Comparison of ENCODE assay signal across 27 mouse cellular contexts in the genomic region with DNA sequence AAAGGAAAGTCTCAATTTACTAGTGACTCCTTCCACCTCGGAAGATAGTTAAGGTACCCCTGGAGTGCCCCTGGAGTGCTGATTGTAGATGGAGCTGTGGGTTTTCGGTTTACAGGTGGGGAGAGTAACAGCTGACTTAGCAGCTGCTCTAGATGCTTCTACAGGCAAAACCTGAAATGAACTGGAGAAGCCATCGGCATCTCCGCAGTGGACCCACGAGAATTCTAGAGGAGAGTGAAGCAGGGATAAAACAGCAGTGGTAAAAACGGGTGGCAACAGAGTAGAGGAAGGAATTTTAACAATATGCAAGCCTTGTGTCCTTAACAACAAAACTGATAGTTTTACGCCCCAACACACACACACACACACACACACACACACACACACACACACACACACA.
DNase-seq lines count a peak whose midpoint lies in the region; ATAC-seq and TF ChIP-seq lines count a peak whose summit lies in the region.
"Had no signal": no experiment of that assay in that cellular context is flagged by ENCODE, and none has a peak within 500 bp of the region (broad histone marks: within the 10 kb centered on the region; RNA-seq: fewer than 3 reads in every experiment).

No protein-coding gene starts in this region.

- ATAC-seq in frontal cortex, adult (ENCODE audit: low TSS enrichment): peak; percentile 81
- ATAC-seq in hindbrain, postnatal 0 days: no peak
- ATAC-seq: activated CD4-positive, CD25-positive, alpha-beta regulatory T cell, adult 4 months had no signal

- H3K36me3 ChIP-seq in hindbrain, postnatal 0 days (ENCODE audit: insufficient read depth, low read length): no peaks in the 10 kb centered on the region
- H3K36me3 ChIP-seq: embryonic facial prominence, embryonic 10.5 days; embryonic facial prominence, embryonic 13.5 days; forebrain, embryonic 12.5 days; forebrain, embryonic 15.5 days; heart, embryonic 13.5 days had no signal

- H3K4me1 ChIP-seq in hindbrain, postnatal 0 days (ENCODE audit: insufficient read depth, low read length): no peaks in the 10 kb centered on the region
- H3K4me1 ChIP-seq: embryonic facial prominence, embryonic 13.5 days; forebrain, embryonic 12.5 days had no signal

- H3K9me3 ChIP-seq in hindbrain, postnatal 0 days (ENCODE audit: low read length): no peaks in the 10 kb centered on the region
- H3K9me3 ChIP-seq: embryonic facial prominence, embryonic 10.5 days; embryonic facial prominence, embryonic 13.5 days; forebrain, embryonic 12.5 days; forebrain, embryonic 15.5 days; heart, embryonic 13.5 days had no signal

- H3K4me3 ChIP-seq in left cerebral cortex, adult 2 months: peak overlapping the region; percentile 38
- H3K4me3 ChIP-seq in hindbrain, postnatal 0 days (ENCODE audit: low read length): no peak overlapping the region
- H3K4me3 ChIP-seq: embryonic facial prominence, embryonic 10.5 days; embryonic facial prominence, embryonic 13.5 days; erythroblast, embryonic 14.5 days; forebrain, embryonic 12.5 days; forebrain, embryonic 15.5 days; heart, embryonic 13.5 days had no signal

- 71% methylated on average over 7 of the region's 7 CpGs for WGBS in hindbrain, postnatal 0 days

- H3K27ac ChIP-seq in left cerebral cortex, adult 2 months: peak overlapping the region; percentile 11; the same call in 1 of the 2 replicates
- no peak overlapping the region for H3K27ac ChIP-seq in hindbrain, postnatal 0 days
- H3K27ac ChIP-seq: embryonic facial prominence, embryonic 10.5 days; embryonic facial prominence, embryonic 13.5 days; forebrain, embryonic 12.5 days; forebrain, embryonic 15.5 days; heart, embryonic 13.5 days; hindbrain, embryonic 14.5 days had no signal

- intact Hi-C loops in left cerebral cortex, adult 2 months (cut with DNase I): no loop called here
- intact Hi-C loops in left cerebral cortex, postnatal 10 days (cut with DNase I): loop anchor here (5.0 kb wide), 1 partner anchor 235 kb away; no protein-coding TSS in a partner anchor

- no peak overlapping the region for H3K4me2 ChIP-seq in hindbrain, postnatal 0 days (ENCODE audit: low read depth, low read length)
- H3K4me2 ChIP-seq: embryonic facial prominence, embryonic 13.5 days; forebrain, embryonic 12.5 days; forebrain, embryonic 15.5 days; heart, embryonic 13.5 days; hindbrain, embryonic 14.5 days had no signal

- H3K9ac ChIP-seq in hindbrain, postnatal 0 days (replicated peaks; ENCODE audit: low read length): no peak overlapping the region
- H3K9ac ChIP-seq: embryonic facial prominence, embryonic 13.5 days; forebrain, embryonic 12.5 days; forebrain, embryonic 15.5 days; heart, embryonic 13.5 days; hindbrain, embryonic 14.5 days had no signal

- DNase-seq in frontal cortex, postnatal 25 days (ENCODE audit: low spot score in 2 of 2): no peak
- DNase-seq in left cerebral cortex, adult 2 months (ENCODE audit: extremely low spot score in 1 of 2, low spot score in 2 of 2): peak in 1 of 2 experiments; percentile 13
- no peak for DNase-seq in left cerebral cortex, postnatal 10 days (ENCODE audit: extremely low spot score in 1 of 2, low spot score in 2 of 2)
- DNase-seq in right cerebral cortex, adult 2 months (ENCODE audit: low spot score in 2 of 2): peak; percentile 17 to 19
- no peak for DNase-seq in right cerebral cortex, adult 18-20 months
- DNase-seq in brain, adult 2 months (ENCODE audit: low read depth, low spot score): peak; percentile 19
- no peak for DNase-seq in hindbrain, postnatal 0 days (ENCODE audit: low spot score)
- DNase-seq: adrenal gland, adult 8-10 months; adrenal gland, postnatal 25 days; cerebellum, adult 11 months; cerebellum, adult 2 months; cerebellum, adult 9-11 months; cerebellum, postnatal 25 days; embryo, embryonic 11 days; gastrocnemius, postnatal 25 days; heart, adult 18-20 months; heart, postnatal 14 days; heart, postnatal 4 days had no signal

- H3K27me3 ChIP-seq in hindbrain, postnatal 0 days (ENCODE audit: insufficient read depth, low read length): no peaks in the 10 kb centered on the region
- H3K27me3 ChIP-seq: embryonic facial prominence, embryonic 13.5 days; forebrain, embryonic 12.5 days; forebrain, embryonic 15.5 days; heart, embryonic 13.5 days had no signal

- TF ChIP-seq CTCF in left cerebral cortex, adult 2 months (IDR thresholded peaks at IDR 0.05): no peak
- no peak for TF ChIP-seq CTCF in hindbrain, postnatal 0 days (IDR thresholded peaks at IDR 0.05; ENCODE audit: low read depth)

Comparison
In these comparisons a context has a peak if more than half of its experiments do, and no peak if none do; other contexts are left out.
1. DNase-seq: peak in right cerebral cortex, adult 2 months (2 of 2) and brain, adult 2 months (single experiment); none in frontal cortex, postnatal 25 days (0 of 2), left cerebral cortex, postnatal 10 days (0 of 2), right cerebral cortex, adult 18-20 months (single experiment) and hindbrain, postnatal 0 days (single experiment).